8 mouse cellular contexts compared by ENCODE assay signal in genomic region chr16:4285257-4285656, GRCm38 (mm10).
DNase-seq lines count a peak whose midpoint lies in the region; ATAC-seq and TF ChIP-seq lines count a peak whose summit lies in the region.
"Had no signal": no experiment of that assay in that cellular context is flagged by ENCODE, and none has a peak within 500 bp of the region (broad histone marks: within the 10 kb centered on the region; RNA-seq: fewer than 3 reads in every experiment).

No protein-coding gene starts in this region.

- POLR2A ChIA-PET in Patski (lab: Charles Lee) = no interaction called here

- TF ChIP-seq POLR2A in embryonic fibroblast, embryonic 13.5 days (IDR thresholded peaks at IDR 0.05; ENCODE audit: low read depth, low read length) = no peak

- peak; percentile 83 for TF ChIP-seq CTCF in Patski (IDR thresholded peaks at IDR 0.05)
- TF ChIP-seq CTCF in embryonic fibroblast, embryonic 13.5 days (IDR thresholded peaks at IDR 0.05; ENCODE audit: borderline replicate concordance, insufficient read depth, low read length) = peak; percentile 67; the same call in 1 of the 2 replicates

- CTCF ChIA-PET in Patski (lab: Charles Lee) = interaction anchor here (0.7 to 1.7 kb wide), 5 partner anchors 10 to 160 kb away, joined by 3 to 6 read pairs (median 4); no protein-coding TSS in a partner anchor

- in situ Hi-C loops in Patski (cut with MboI; ENCODE audit: low pct_unique_long_range_greater_than_20kb) = no loop called here

- no peaks in the 10 kb centered on the region for H3K4me1 ChIP-seq in embryonic fibroblast, embryonic 13.5 days (ENCODE audit: control insufficient read depth, insufficient read depth, low read length)
- H3K4me1 ChIP-seq: midbrain, embryonic 12.5 days had no signal

- intact Hi-C loops in left cerebral cortex, postnatal 4 days (cut with DNase I) = loop anchor here (5.0 kb wide), 1 partner anchor 213 kb away; no protein-coding TSS in a partner anchor
- intact Hi-C loops in left cerebral cortex, postnatal 36 days (cut with DNase I) = loop anchor here (10.0 kb wide), 1 partner anchor 220 kb away; no protein-coding TSS in a partner anchor

- no peaks in the 10 kb centered on the region for H3K27me3 ChIP-seq in Patski
- H3K27me3 ChIP-seq: midbrain, embryonic 12.5 days had no signal

- H3K4me3 ChIP-seq in embryonic fibroblast, embryonic 13.5 days (ENCODE audit: insufficient read depth, low read length) = no peak overlapping the region
- H3K4me3 ChIP-seq: midbrain, embryonic 12.5 days had no signal

- no peak overlapping the region for H3K27ac ChIP-seq in embryonic fibroblast, embryonic 13.5 days (ENCODE audit: insufficient read depth, low read length)
- H3K27ac ChIP-seq: midbrain, embryonic 12.5 days had no signal

- no peak for ATAC-seq in Patski

- peak; percentile 24 for DNase-seq in left cerebral cortex, postnatal 4 days
- DNase-seq in left cerebral cortex, postnatal 36 days (ENCODE audit: low spot score in 2 of 2) = no peak
- DNase-seq in Patski (ENCODE audit: low read depth, low spot score) = no peak
- peak; percentile 44 to 47 for DNase-seq in lung, adult 18-20 months
- DNase-seq in thymus, postnatal 10 days (ENCODE audit: low spot score in 2 of 2) = peak; percentile 49 to 50
- DNase-seq in frontal cortex, postnatal 36 days (ENCODE audit: low spot score in 2 of 2) = no peak

Comparison
In these comparisons a context has a peak if more than half of its experiments do, and no peak if none do; other contexts are left out.
1. DNase-seq: peak in left cerebral cortex, postnatal 4 days (single experiment), lung, adult 18-20 months (2 of 2) and thymus, postnatal 10 days (2 of 2); none in left cerebral cortex, postnatal 36 days (0 of 2), Patski (single experiment) and frontal cortex, postnatal 36 days (0 of 2).